Mouse (Mus musculus): ENCODE results near the gene Col17a1. TPM values are rescaled to one million over a fixed set of nuclear protein-coding genes. Genes with fewer than 3 reads are reported as not detected.

The Col17a1 gene
- polyA plus RNA-seq, 1 experiment from 2014 or later, result 0.69 TPM

Other genes starting within 250 kb of the Col17a1 start
- 6.2 TPM in 2 replicates for gene Sh3pxd2a, start 227.7 kb downstream of the Col17a1 start, polyA plus RNA-seq (2016; fragmentation: Nextera tagmentation; extraction: Ambion mirVana)
- gene Stn1, start 154.6 kb downstream of the Col17a1 start, polyA plus RNA-seq (2016; fragmentation: Nextera tagmentation; extraction: Ambion mirVana), result 34.2 and 35.3 TPM in 2 replicates
- 12.6 and 13.0 TPM in 2 replicates for gene Slk, start 112.4 kb downstream of the Col17a1 start, polyA plus RNA-seq (2016; fragmentation: Nextera tagmentation; extraction: Ambion mirVana)
- 258 and 263 TPM in 2 replicates for gene Sfr1, start 39.6 kb upstream of the Col17a1 start, polyA plus RNA-seq (2016; fragmentation: Nextera tagmentation; extraction: Ambion mirVana)
- gene Gsto1, start 162.9 kb upstream of the Col17a1 start, polyA plus RNA-seq (2016; fragmentation: Nextera tagmentation; extraction: Ambion mirVana), result 81.4 and 84.0 TPM in 2 replicates
- gene Gsto2, start 173.4 kb upstream of the Col17a1 start, polyA plus RNA-seq (2016; fragmentation: Nextera tagmentation; extraction: Ambion mirVana), result 0.76 and 1.3 TPM in 2 replicates
- gene Cfap43, start 227.2 kb upstream of the Col17a1 start, polyA plus RNA-seq (2016; fragmentation: Nextera tagmentation; extraction: Ambion mirVana), result 0.10 and 0.19 TPM in 2 replicates
- 24.4 and 25.5 TPM in 2 replicates for gene Itprip, start 227.2 kb upstream of the Col17a1 start, polyA plus RNA-seq (2016; fragmentation: Nextera tagmentation; extraction: Ambion mirVana)
- not detected in 2 replicates for gene Cfap58, start 245.6 kb upstream of the Col17a1 start, polyA plus RNA-seq (2016; fragmentation: Nextera tagmentation; extraction: Ambion mirVana)